Mouse (Mus musculus): ENCODE measurements at regions not wholly inside any gene's neighbourhood (a gene's known extent, or its start where the extent isn't known, plus 50 kb on each side); places are given as distances from the start of the nearest gene placed in this dataset.
A peak's percentile ranks its signal among the peaks of the same experiment; 100 is the strongest.

- DNase-seq = no peak
These were observed 57.8 kb upstream of the Cfap46 start for GRCm38 (mm10) chr7:139741246-139741903.

- DNase-seq = peak; percentile 69
These were observed 63.2 kb upstream of the Cfap46 start for GRCm38 (mm10) chr7:139746803-139747202.

- DNase-seq = no peak
These were observed 63.9 kb upstream of the Cfap46 start for GRCm38 (mm10) chr7:139747290-139748067.

- DNase-seq = no peak
These were observed 71.4 kb upstream of the Cfap46 start for GRCm38 (mm10) chr7:139755004-139755403.

GRCm38 (mm10) chr7:139762522-139762921, 71.5 kb upstream of the Adgra1 start:
- no peak for DNase-seq

GRCm38 (mm10) chr7:139763241-139763640, 70.7 kb upstream of the Adgra1 start:
- no peak for DNase-seq

GRCm38 (mm10) chr7:139766296-139766695, 67.7 kb upstream of the Adgra1 start:
- DNase-seq = no peak

- no peak for DNase-seq
These were observed 64.8 kb upstream of the Adgra1 start for GRCm38 (mm10) chr7:139769167-139769566.

GRCm38 (mm10) chr7:139777243-139777642, 56.7 kb upstream of the Adgra1 start:
- peak; percentile 46 to 50 for DNase-seq

GRCm38 (mm10) chr7:139779876-139780275, 54.1 kb upstream of the Adgra1 start:
- DNase-seq = peak; percentile 76 to 91

- DNase-seq = no peak
These were observed 52.5 kb upstream of the Adgra1 start for GRCm38 (mm10) chr7:139781513-139781912.
